Mouse (Mus musculus) adrenal gland (tissue): ENCODE data around the gene Zfp983.
"Not testable (repeated sequence)": the region's sequence is repeated elsewhere in the genome, so short reads cannot be mapped to it uniquely, and the experiment has no call there.

ENCODE experiments used
- intact Hi-C: fragments of 180-260 bp; cut with DNase I; formaldehyde crosslinking; loops from one replicate; pipeline ENCODE4 v1.15.1; 2025
- long read RNA-seq, 2 experiments: library from polyadenylated mRNA; unstranded; transcript quantifications; one replicate each; pipeline ENCODE4 v2.0.0; 2020; ENCODE audit warnings: borderline replicate concordance in 1 of 2; ENCODE audit not compliant: insufficient replicate concordance in 1 of 2

Zfp983 gene
- long read RNA-seq, experiment 1, partial matches to known transcripts = 4 of 12 reads
- long read RNA-seq, experiment 1, other reads (novel, unspliced or antisense) = 8 of 12 reads
- long read RNA-seq, experiment 2, partial matches to known transcripts = 1 of 6 reads
- long read RNA-seq, experiment 2, other reads (novel, unspliced or antisense) = 5 of 6 reads

DNA sequence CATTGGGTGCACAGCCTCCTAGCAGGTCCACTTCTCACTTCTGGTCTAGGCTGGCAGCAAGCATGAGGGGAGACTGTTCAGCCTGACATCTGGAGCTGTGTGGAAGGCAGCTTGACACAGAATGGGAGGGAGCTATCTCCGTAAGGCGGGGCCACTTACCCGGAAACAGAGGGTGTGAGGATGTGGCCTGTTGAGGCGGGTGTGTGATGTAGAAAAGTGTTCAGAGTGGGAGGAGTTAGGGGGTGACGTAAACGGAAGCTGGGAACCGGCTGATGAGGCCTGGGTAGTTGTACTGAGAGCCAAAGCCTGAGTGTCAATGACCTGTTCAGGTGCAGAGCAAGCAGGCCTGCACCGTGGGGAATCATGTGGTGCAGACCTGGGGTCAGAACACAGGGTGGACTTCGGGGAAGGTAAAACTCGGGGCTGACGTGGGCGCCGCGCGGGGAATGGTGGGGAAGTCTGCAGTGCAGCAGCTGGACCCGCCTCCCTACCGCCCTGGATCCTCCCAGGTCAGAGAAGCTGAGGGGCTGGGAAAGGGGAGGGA lies at the start of gene Zfp983:
TSS of gene Zfp983 (plus strand) at position 261 of the 544 bp plus-strand sequence.
- intact Hi-C loops = not testable (repeated sequence)

DNA sequence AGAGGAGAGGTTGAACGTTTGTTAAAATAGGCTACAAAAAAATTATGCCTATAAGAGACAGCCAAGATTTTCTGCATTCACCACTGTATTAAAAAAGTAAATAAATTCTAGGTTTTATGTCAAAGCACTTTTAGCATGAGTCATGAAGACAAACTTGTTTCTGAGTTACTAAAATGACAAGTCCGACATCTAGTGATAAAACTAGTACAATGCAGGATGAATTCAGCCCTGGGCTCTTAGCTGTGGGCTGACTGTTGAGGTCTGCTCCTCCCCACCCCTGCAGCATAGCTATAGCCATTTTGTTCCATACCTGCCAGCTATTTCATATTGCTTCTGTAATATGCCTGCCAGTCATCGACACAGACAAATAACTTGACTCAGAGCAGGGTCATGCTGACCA lies 34.1 kb upstream of the Zfp983 start:
- intact Hi-C loops = no loop called here

DNA sequence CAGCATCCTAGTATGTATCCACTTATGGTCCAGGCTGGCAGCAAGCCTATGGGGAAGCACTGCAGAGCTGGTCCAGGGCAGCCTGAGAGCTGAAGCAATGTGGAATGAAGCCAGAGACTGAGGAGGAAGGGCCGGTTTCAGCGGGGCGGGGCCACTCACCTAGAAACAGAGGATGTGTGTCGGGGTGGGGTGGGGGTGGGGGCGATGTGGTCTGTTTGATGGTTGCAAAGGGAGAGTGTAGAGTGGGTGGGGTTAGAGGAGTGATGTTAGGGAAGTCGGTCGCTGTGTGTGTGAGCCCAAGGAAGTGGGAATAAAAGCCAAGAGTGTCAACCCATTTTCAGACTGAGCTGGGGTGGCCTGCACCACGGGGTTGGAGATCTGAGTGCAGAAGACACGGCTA lies 33.1 kb upstream of the Zfp983 start:
- intact Hi-C loops = no loop called here

DNA sequence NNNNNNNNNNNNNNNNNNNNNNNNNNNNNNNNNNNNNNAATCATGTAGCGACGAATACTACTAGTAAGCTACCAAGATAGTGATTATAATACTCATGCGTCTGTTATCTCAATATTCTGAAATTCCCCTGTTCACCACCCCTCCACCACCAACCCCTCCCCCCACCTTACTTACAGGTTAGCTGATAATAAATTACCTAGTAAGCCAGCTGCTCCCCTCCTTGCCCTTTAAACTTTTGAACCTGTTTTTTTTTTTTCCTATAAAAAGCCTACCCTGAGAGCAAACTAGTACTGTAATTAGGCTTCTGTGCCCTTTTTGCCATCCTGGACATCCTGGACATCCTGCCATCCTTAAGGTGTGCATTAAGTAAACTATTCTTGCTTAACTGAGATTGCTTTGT lies 26.8 kb upstream of the Zfp983 start:
- intact Hi-C loops = no loop called here

DNA sequence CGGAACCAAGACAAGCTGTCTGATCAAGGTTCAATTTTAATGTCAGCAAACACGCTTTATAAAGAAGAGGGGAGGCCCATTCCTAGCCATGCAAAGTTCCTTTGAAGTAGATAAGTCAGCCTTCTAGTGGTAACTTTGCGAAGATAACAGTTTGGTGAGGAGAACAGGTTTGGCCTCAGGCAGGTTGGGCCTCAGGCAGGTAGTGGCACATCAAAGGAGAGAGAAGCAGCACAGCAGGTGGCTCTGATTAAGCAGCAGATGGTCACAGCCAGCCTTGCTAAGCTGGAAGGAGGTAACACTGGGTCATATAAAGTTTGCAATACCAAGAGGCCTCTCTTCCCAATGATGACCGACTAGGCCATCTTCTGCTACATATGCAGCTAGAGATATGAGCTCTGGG lies 14.7 kb upstream of the Zfp983 start:
- intact Hi-C loops = not testable (repeated sequence)

DNA sequence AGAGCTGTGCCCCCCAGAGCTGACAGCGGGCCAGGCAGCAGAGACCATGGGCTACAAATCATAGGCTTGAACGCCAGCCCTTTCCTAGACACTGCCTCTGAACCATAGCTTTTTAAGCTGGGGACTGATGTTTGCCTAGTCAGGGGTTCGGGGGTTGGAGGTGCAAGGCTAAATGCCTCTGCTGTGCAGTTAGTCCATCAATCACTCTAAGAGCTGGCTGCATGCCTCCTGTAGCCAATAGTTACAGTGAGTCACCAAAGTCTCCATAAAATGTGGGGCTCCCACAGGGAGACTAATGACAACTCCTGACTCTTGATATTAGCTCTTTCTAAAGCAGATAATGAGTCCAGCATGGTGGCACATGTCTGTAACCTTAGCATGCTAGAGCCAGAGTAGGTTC lies 1.6 kb upstream of the Zfp983 start:
- intact Hi-C loops = loop anchor here (2.0 kb wide), 1 partner anchor 30 kb away; no protein-coding TSS in a partner anchor

DNA sequence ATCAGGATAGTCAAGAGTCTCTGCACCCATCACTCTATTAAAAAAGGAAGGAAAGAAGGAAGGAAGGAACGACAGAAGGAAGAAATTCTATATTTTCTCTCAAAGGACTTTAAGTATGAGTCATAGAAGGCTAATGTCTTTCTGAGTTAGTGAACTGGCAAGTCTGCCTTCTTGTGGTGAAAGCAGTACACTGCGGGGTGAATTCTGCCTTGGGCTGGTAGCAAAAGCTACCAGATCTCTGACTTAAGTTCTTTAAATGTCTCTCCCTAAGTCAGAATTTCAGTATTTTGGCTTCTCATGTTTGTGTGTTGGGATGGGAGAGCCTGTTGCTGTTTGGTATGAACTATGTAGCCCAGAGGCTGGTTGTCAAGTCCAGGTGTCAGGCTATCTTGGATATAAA lies 488 bp upstream of the Zfp983 start:
- intact Hi-C loops = loop anchor here (2.0 kb wide), 1 partner anchor 29 kb away; no protein-coding TSS in a partner anchor

DNA sequence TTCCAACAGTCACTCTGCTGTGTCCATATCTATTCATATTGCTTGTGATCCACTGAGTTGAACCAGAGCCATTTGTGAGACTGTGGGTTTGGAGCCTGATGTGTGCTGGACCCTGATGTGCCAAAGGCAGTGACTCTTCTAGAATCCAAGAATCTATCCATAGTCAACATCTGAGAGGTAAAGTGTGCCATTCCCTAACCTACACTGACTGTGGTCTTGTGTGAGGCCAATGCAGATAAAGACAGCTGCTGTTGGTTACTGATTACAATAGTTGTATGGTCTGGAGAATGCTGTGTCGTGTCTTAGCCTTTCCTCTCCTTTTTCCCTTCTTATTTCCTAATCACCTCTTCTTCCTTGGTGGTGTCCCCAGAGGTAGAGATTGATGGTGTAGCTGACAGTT lies 28.4 kb downstream of the Zfp983 start:
- intact Hi-C loops = loop anchor here (2.0 kb wide), 1 partner anchor 30 kb away; no protein-coding TSS in a partner anchor

DNA sequence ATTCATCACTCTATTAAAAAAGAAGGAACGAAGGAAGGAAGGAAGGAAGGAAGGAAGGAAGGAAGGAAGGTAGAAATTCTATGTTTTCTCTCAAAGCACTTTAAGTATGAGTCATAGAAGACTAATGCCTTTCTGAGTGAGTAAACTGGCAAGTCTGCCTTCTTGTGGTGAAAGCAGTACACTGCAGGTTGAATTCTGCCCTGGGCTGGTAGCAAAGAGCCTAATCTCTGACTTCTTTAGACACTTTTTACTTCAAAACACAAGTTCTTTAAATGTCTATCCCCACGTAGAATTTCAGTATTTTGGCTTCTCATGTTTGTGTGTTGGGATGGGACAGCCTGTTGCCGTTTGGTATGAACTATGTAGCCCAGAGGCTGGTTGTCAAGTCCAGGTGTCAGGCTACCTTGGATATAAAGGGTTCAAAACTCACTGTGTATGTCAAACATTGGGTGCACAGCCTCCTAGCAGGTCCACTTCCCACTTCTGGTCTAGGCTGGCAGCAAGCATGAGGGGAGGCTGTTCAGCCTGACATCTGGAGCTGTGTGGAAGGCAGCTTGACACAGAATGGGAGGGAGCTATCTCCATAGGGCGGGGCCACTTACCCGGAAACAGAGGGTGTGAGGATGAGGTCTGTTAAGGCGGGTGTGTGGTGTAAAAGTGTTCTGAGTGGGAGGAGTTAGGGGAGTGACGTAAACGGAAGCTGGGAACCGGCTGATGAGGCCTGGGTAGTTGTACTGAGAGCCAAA lies 29.0 kb downstream of the Zfp983 start:
- intact Hi-C loops = loop anchor here (2.0 kb wide), 1 partner anchor 31 kb away; no protein-coding TSS in a partner anchor

DNA sequence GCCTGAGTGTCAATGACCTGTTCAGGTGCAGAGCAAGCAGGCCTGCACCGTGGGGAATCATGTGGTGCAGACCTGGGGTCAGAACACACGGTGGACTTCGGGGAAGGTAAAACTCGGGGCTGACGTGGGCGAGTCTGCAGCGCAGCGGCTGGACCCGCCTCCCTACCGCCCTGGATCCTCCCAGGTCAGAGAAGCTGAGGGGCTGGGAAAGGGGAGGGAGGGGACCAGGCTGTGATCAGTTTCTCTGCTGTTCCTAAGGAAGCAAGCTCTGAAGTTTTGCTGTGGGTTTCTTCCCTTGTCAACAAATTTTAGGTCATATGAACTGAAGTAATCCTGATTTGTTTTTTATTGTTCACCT lies 29.6 kb downstream of the Zfp983 start:
- intact Hi-C loops = not testable (repeated sequence)

DNA sequence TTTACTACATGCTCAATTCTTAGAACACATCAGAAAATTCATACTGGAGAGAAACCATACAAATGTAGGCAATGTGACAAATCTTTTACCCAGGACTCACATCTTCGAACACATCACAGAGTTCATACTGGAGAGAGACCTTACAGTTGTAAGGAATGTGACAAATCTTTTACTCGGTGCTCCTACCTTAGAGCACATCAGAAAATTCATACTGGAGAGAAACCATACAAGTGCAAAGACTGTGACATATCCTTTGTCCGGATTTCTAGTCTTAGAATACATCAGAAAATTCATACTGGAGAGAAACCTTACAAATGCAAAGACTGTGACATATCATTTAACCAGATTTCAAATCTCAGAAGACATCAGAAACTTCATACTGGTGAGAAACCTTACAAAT lies 41.1 kb downstream of the Zfp983 start, which contains the start of gene Gm10226:
TSS of gene Gm10226 (plus strand) at position 301 of the 400 bp plus-strand sequence.
- intact Hi-C loops = no loop called here

DNA sequence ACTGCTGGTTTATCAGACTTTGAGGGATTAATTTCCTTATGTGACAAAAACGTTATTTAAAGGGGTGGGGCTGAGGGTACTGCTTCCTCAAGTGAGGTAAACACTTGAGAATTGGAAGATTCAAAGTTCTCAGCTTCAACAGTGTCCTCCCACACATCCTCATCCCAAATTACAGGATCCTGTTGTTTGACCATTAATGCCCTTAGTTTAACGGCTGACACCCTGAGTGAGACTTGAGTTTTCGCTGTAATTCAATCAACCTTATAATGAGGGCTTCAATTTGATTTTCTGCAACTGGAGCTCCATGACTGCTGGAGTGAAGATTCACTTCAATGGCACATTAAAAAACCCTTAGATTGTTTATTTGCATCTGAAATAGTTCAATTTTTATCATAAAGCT lies 42.9 kb downstream of the Zfp983 start:
- intact Hi-C loops = loop anchor here (2.0 kb wide), 1 partner anchor 31 kb away; no protein-coding TSS in a partner anchor

DNA sequence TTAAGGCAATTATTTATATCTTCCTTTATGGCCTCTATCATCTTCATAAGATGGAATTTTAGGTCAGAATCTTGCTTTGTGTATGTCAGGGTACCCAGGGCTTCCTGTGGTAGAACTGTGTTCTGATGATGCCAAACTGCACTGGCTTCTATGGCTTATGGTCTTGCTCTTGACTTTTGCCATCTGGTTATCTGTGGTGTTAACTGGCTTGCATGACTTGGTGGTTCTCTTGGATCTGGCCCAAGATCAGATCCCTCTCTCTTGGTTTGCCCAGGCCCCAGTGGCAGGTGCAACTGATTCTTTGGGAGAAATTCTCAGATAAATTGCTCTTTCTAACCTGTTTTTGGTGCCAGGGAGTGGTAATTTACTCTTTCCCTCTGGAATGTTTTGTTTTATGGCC lies 45.6 kb downstream of the Zfp983 start:
- intact Hi-C loops = no loop called here

DNA sequence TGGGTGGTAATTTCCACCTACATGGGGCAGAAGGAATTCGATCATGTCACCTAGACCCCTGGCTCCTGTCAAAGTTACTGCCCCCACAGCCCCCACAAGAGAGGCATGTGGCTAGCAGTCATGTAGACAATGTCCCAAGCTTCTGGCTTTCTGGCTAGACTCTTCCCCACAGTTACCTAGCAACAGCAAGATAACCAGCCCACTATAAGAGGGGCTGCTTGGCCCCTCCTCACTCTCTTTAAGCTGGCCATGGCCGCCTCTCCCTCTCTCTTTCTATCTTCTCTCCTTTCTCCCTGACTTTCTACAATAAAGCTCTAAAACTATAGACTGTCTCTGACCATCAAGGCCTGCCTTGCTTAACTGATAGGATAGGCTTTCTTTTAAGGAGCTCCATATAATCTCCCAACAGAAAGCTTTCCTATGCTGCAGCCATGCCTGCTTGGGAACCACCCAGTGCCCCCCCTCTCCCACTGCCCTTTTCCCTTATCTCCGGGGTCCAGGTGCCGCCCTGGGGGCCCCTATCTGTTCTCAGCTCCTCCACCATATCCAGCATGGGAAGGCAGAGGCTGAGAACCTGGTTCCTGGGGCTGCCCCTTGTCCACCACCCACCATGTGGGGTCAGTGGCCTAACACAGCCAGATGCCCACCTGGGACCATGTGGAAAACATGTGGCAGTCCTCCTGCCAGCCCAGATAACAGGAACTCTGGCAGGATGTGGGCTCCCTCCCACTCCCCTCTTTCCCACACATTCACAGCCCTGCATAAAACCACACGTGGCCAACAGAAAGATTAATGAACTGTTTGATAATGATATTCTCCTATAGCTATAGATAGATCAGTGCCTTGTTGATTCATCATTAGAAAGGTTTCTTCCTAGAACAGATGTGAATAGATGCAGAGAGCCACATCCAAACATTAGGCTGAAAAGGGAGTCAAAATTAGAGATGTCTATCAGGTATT lies 52.1 kb downstream of the Zfp983 start:
- intact Hi-C loops = no loop called here

DNA sequence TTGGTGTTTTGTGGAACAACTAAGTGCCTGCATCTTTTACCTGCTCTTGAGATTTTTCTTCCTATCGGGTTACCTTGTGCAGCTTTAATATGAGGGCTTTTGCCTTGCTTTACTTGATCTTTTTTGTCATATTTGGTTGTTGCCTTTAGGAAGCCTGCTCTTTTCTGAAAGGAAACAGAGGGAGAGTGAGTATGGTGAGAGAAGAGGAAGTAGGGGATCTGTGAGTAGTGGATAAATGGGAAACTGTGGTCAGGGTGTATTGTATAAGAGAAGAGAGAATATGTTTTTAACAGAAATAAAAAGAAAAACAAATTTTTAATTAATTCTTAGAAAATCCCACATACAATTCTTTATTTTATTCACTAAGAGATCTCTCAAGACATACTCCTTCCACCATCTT lies 53.0 kb downstream of the Zfp983 start:
- intact Hi-C loops = no loop called here

DNA sequence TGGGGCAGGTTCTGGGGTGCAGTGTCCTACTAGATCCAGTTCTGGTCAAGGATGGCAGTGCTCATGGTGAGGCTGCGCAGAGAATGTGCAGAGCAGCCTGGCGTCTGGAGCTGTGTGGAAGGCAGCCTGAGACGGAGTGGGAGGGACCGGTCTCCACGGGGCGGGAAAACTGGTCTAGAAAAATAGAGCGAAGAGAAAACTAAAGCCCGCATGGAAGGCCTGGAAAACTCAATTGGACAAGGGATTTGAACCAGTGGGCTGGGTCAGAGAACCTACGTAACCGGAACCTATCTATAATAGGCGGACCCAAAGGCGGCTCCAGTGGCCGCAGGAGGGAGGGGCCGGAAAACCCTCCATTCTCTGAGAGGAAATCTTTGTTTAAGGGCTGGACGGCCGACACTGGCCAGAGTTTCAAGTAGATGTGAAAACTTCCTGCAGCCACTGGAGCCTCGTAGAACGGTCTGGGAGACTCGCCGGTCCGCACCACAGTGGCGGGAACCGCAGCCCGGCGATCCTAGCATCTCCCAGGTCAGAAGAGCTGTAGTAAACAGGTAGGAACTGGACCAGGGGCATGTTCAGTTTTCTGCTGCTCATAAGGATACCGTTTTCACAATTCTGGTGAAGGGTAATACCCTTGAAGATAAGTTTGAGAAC lies 57.0 kb downstream of the Zfp983 start, which contains the start of gene Zfp760:
TSS of gene Zfp760 (plus strand) at position 399 of the 654 bp plus-strand sequence.
- intact Hi-C loops = no loop called here

DNA sequence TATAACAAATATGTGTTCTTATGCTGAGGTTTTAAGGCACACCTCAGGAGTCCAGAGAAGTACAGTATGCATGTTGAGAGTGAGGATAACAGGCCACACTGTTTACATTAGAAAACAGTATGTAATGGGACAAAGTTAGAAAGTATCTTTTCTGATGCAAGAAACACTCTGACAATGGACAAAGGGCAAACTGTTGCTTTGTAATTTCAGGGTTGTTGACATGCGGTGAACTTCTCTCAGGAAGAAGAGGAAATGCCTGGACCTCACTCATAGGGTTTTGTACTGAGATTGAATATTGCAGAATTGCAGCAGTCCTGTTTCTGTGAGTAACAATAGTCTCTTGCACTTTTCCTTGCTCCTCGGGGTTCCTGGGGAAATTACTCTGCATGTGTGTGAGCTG lies 58.0 kb downstream of the Zfp983 start:
- intact Hi-C loops = no loop called here
